Mouse (Mus musculus) forebrain, embryonic 15.5 days (tissue): ENCODE measurements around the gene Wdr24. TPM values are rescaled to one million over a fixed set of nuclear protein-coding genes. Genes with fewer than 3 reads are reported as not detected.
"Not testable (repeated sequence)": the region's sequence is repeated elsewhere in the genome, so short reads cannot be mapped to it uniquely, and the experiment has no call there.

Source experiments
- ATAC-seq: fragments of 200-750 bp; cut with Nextera tagmentation; replicated peaks from 2 replicates; pipeline ENCODE4 v1.8.0; 2017; ENCODE audit warnings: mild to moderate bottlenecking, moderate TSS enrichment, moderate library complexity
- H3K27ac ChIP-seq: fragments of 300-500 bp; sonication (generic); replicated peaks from 2 replicates; pipeline ENCODE4 v1.5.1; 2015; ENCODE audit warnings: mild to moderate bottlenecking, inconsistent platforms
- H3K27me3 ChIP-seq: fragments of 300-500 bp; sonication (generic); 2 replicates; pipeline ENCODE4 v1.6.1; 2015; ENCODE audit warnings: inconsistent platforms
- H3K36me3 ChIP-seq: fragments of 300-500 bp; sonication (generic); 2 replicates; pipeline ENCODE4 v1.6.1; 2015; ENCODE audit warnings: mild to moderate bottlenecking, inconsistent platforms
- H3K4me1 ChIP-seq: fragments of 300-500 bp; sonication (generic); 2 replicates; pipeline ENCODE4 v1.6.1; 2015; ENCODE audit warnings: inconsistent platforms
- H3K4me2 ChIP-seq: fragments of 300-500 bp; sonication (generic); replicated peaks from 2 replicates; pipeline ENCODE4 v1.6.1; 2015; ENCODE audit warnings: mild to moderate bottlenecking, inconsistent platforms
- H3K4me3 ChIP-seq: fragments of 300-500 bp; sonication (generic); 2 replicates; pipeline ENCODE4 v1.5.1; 2015; ENCODE audit warnings: mild to moderate bottlenecking, inconsistent platforms
- H3K9ac ChIP-seq: fragments of 300-500 bp; sonication (generic); replicated peaks from 2 replicates; pipeline ENCODE4 v1.6.1; 2015; ENCODE audit warnings: mild to moderate bottlenecking, inconsistent platforms
- H3K9me3 ChIP-seq: fragments of 300-500 bp; sonication (generic); 2 replicates; pipeline ENCODE4 v1.6.1; 2016; ENCODE audit warnings: inconsistent platforms
- whole genome bisulfite sequencing: fragments of 180-500 bp; shearing (Covaris S2); methylation state at CpG from one replicate; pipeline ENCODE4 v1.1.7; 2015; ENCODE audit warnings: mixed read lengths; 5-methylcytosine and 5-hydroxymethylcytosine counted together
- polyA plus RNA-seq: library from polyadenylated mRNA; unstranded; fragments of >200 nt; fragmentation: Nextera tagmentation; extraction: Ambion mirVana; gene quantifications from 2 replicates; pipeline ENCODE4 v1.2.1, GENCODE M21; 2015

Wdr24 gene
- polyA plus RNA-seq, 1 experiment from 2014 or later = 34.2 TPM

DNA sequence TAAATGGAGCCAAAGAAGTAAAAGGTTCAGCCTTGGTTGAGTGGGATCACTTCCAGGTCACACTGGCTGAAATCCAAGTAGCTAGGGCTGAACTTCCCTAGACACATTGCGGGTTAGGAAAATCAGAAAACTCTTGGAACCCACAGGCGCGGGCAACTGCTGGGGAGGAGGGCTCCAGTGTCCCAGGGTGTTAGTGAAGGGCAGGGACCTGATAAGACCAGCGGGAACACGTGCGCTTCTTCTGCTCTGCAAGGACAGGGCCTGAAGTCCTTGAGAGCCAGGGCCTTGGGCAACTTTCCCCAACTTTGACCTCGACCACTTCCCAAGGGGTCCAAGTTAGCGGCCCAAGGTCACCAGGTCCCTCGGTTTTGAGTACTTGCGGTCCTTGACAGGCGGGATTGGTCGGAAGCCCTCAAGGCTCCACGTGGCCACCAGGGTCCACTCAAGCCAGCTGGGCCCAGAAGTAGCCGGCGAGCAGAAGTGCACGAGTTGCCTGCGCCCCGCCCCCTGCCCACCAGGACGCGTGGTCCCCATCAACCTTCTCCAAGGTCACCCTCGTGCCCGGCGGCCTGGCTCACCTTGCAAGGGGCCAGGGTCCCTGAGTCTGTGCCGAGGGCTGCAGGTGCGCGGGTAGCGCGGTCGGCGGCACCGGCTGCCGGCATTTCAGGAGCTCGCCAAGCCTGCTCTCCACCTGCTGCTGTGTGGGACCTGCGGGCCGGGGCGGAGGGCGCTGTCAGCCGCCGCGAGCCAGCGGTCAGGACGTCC lies 44.6 kb downstream of the Wdr24 start:
- no peak; the same call in none of the 2 replicates for ATAC-seq
- Histone ChIP-seq H3K4me3 (peak overlapping the region; percentile 67), H3K36me3 (no peaks in the 10 kb centered on the region), H3K4me2 (peak overlapping the region; percentile 100), H3K9ac (peak overlapping the region; percentile 75), H3K27me3 (no peaks in the 10 kb centered on the region), H3K9me3 (no peaks in the 10 kb centered on the region), H3K4me1 (peaks cover 15% of the 10 kb centered on the region), H3K27ac (0 out of 2 replicates have a peak overlapping the region, but pooled peaks have one; percentile 23)
- WGBS = under 1% methylated on average over 40 of the region's 42 CpGs

DNA sequence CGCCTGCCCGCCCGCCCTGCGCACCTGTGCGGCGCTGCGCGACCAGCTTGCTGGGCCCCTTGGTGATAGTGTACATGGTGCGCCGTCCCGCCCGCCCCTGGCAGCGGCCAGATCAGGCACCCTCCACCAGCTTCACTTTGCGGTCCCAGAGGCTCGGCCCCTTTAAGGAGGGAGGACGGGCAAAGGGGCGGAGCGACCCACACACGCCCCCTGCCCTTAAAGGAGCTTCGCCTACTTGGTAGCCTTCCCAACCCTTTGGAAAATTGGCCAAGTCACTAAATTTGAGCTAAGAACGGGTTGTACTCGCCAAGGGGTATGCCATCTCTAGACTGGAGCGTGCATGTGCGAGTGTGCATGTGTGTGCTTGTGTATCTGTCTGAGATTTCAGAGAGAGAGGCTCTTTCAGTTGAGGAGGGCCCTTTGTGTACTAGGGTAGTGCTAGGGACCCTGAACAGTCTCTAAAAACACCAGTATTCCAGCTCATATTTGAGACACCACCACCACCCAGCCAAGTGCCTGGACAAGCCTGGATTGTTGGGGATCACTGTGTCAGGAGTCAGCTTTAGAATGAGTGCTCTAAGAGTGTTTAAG lies 45.3 kb downstream of the Wdr24 start, which contains the start of gene Mcrip2:
Mcrip2 (minus strand) TSS at position 164 of the 591 bp plus-strand sequence.
- Histone ChIP-seq H3K36me3 (no peaks in the 10 kb centered on the region), H3K27me3 (no peaks in the 10 kb centered on the region), H3K9me3 (no peaks in the 10 kb centered on the region), H3K4me2 (peak within 1 kb of the TSS; percentile 100), H3K9ac (peak within 1 kb of the TSS; percentile 75), H3K4me1 (peaks cover 15% of the 10 kb centered on the region), H3K27ac (peak within 1 kb of the TSS; percentile 81), H3K4me3 (peak within 1 kb of the TSS; percentile 67)
- peak; percentile 89 for ATAC-seq
- 0% methylated on average over 24 of the region's 24 CpGs for WGBS

DNA sequence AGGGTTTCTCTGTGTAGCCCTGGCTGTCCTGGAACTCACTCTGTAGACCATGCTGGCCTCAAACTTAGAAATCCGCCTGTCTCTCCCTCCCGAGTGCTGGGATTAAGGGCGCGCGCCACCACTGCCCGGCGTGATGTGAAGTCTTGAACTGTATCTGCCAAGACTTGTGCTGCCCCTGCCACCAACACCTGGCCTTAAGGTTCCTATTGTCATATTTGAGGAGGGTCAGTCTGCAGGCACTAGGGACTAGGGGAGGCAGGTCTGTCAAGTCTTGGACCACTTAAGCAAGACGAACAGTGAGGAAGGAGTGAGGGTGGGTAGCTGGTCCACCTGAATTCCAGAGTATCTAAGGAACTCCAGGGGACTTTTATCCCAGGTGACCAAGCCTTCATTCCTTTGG lies 46.1 kb downstream of the Wdr24 start:
- no peak for ATAC-seq
- Histone ChIP-seq H3K4me1 (peaks cover 23% of the 10 kb centered on the region), H3K4me2 (no peak overlapping the region), H3K27me3 (no peaks in the 10 kb centered on the region), H3K9ac (no peak overlapping the region), H3K36me3 (no peaks in the 10 kb centered on the region), H3K27ac (no peak overlapping the region), H3K9me3 (no peaks in the 10 kb centered on the region), H3K4me3 (no peak overlapping the region)
- 86% methylated on average over 8 of the region's 8 CpGs for WGBS

DNA sequence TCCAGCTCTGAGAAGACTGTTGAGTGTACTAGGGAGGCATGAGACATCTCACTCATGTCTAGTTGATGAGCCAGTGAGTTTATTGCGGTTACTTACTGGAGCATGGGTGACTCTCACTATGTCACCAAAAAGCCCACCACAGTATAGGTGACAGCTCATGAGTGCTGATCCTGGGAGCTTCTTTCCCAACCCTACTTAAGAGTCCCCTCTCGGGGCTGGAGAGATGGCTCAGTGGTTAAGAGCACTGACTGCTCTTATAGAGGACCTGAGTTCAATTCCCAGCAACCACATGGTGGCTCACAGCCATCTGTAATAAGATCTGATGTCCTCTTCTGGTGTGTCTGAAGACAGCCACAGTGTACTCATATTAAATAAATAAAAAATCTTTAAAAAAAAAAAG lies 46.5 kb downstream of the Wdr24 start:
- H3K27me3 ChIP-seq = no peaks in the 10 kb centered on the region
- ATAC-seq = no peak
- H3K4me2 ChIP-seq = no peak overlapping the region
- H3K9ac ChIP-seq = no peak overlapping the region
- H3K27ac ChIP-seq = no peak overlapping the region
- no peaks in the 10 kb centered on the region for H3K36me3 ChIP-seq
- H3K4me3 ChIP-seq = no peak overlapping the region
- no peaks in the 10 kb centered on the region for H3K9me3 ChIP-seq
- peaks cover 25% of the 10 kb centered on the region for H3K4me1 ChIP-seq
- WGBS = 93% methylated on average over 2 of the region's 2 CpGs

DNA sequence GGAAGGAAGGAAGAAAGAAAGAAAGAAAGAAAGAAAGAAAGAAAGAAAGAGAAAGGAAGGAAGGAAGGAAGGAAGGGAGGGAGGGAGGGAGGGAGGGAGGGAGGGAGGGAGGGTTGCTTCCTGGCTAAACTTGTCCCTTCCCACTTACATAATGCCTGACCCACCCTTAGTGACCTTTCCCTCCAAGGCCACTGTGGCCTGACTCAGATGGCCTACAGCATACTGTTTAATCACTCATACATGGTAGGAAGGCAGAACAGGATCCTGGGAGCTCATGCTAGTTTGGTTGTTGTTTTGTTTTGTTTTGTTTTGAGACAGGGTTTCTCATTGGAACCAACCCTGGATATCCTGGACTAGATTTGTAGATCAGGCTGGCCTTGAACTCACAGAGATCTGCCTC lies 48.1 kb downstream of the Wdr24 start:
- H3K27me3 ChIP-seq, H3K27ac ChIP-seq, H3K9me3 ChIP-seq, H3K4me3 ChIP-seq, H3K36me3 ChIP-seq, H3K9ac ChIP-seq, ATAC-seq, H3K4me2 ChIP-seq: not testable (repeated sequence)
- H3K4me1 ChIP-seq = peaks cover 34% of the 10 kb centered on the region

DNA sequence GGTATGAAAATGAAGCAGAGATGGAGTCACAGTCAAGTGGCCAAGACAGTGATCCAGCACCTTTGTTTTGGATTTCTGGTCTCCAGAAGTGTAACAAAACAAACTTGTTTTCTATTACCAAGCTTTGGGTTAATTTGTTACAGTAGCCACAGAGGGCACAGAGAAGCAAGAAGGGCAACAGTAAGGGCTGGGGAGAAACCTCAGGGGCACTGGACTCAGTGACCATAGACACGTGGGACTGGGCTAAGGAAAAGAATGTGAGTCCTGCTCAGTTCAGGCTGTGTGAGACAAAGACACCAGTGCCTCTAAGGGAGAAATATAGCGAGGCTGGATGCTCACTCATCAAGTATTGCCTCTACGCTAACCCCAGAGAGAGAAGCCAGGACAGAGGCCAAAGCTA lies 49.2 kb downstream of the Wdr24 start:
- 83% methylated on average over 3 of the region's 3 CpGs for WGBS

DNA sequence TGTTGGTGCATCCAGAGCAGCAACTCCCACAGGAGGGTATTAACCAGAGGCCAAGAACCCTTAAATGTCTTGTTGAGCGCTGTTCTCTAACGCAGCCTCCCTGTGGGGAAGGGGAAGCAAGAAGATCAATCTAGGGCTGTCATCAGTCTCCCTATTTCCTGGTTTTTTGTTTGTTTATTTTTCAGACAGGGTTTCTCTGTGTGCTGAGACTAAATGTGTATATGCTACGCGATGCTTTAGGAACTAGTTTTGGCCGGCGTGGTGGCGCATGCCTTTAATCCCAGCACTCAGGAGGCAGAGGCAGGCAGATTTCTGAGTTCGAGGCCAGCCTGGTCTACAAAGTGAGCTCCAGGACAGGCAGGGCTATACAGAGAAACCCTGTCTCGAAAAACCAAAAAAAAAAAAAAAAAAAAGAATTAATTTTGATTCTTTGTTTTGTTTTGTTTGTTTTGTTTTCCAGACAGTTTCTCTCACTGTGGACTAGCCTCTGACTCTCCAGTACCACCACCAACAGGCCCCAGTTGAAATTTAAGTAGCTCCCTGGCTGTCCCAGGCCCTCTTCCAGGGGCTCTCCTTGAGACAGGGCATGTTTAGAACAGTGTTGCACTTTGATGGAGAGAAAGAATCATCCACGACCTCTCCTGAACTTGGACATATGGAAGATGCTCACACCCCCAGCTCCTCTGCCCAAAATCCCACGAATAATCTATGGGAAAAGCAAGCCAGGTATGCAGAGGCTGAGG lies 50.1 kb downstream of the Wdr24 start:
- peak overlapping the region; percentile 94 for H3K27ac ChIP-seq

More for the DNA sequence above, 49.2 kb downstream of the Wdr24 start:
- peaks cover 37% of the 10 kb centered on the region for H3K4me1 ChIP-seq
- no peaks in the 10 kb centered on the region for H3K9me3 ChIP-seq
- peaks cover 1% of the 10 kb centered on the region; the same call in 1 of the 2 replicates for H3K36me3 ChIP-seq
- H3K27me3 ChIP-seq = no peaks in the 10 kb centered on the region
- H3K27ac ChIP-seq = no peak overlapping the region
- ATAC-seq = no peak
- no peak overlapping the region for H3K4me3 ChIP-seq
- H3K4me2 ChIP-seq = no peak overlapping the region
- H3K9ac ChIP-seq = no peak overlapping the region

DNA sequence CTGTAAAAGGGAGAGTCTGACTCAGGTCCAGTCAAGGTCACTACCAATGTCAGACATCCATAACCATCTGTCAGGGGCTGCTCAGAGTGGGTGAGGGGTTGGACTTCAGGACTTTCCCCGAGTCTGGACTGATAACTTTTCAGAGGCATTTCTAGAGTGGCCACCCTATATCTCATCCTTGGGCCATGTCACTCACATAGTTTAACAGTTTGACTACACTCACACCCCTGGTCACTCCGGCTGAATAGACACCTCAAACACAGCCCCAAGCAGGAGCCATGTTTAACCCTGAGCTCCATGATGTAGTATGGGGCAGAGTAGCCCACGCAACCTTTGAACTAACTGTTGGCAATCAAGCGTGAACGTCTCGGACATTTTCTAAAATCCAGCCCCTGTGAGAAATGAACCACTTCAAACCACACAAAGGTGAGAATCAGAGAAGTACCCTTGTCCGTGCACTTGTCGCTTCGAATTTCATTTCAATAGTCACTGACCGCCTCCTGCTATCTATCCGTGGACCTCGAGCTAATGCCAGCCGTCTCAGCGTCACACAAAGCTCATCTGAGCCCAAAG lies 50.8 kb downstream of the Wdr24 start:
- Histone ChIP-seq H3K27ac (peak overlapping the region; percentile 94), H3K4me3 (peak overlapping the region; percentile 75), H3K9me3 (no peaks in the 10 kb centered on the region), H3K9ac (peak overlapping the region; percentile 55), H3K36me3 (peaks cover 15% of the 10 kb centered on the region), H3K27me3 (no peaks in the 10 kb centered on the region), H3K4me1 (peaks cover 27% of the 10 kb centered on the region), H3K4me2 (peak overlapping the region; percentile 97)
- WGBS = 7% methylated on average over 14 of the region's 14 CpGs
- ATAC-seq = 0 out of 2 replicates have a peak, but pooled peaks have one; percentile 13

More for the DNA sequence above, 50.1 kb downstream of the Wdr24 start:
- 84% methylated on average over 11 of the region's 11 CpGs for WGBS
- Histone ChIP-seq H3K9me3 (no peaks in the 10 kb centered on the region), H3K4me3 (peak overlapping the region; percentile 75), H3K4me1 (peaks cover 33% of the 10 kb centered on the region), H3K9ac (peak overlapping the region; percentile 55), H3K27me3 (no peaks in the 10 kb centered on the region), H3K4me2 (peak overlapping the region; percentile 97), H3K36me3 (peaks cover 10% of the 10 kb centered on the region)
- ATAC-seq = no peak

DNA sequence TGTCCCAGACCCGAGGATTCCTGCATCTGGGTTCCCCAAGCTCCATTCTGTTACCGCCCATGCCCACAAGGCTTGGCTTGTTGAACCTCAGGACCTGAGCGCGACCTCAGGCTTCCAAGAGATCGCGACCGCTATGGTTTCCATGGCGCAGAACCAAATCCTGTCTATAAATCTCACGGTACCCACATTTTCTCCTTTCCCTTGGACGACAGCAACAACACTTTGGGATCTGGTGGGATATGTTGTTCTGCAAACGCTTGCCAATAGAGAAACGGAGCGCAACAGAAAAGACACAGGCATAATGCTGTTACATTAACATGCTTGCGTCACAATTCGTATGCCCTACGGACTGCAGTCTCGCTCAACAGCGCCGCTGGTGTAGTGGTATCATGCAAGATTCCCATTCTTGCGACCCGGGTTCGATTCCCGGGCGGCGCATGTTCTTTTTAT lies 51.3 kb downstream of the Wdr24 start, which contains the start of gene Mettl26:
Mettl26 (plus strand) TSS at position 354 of the 450 bp plus-strand sequence.
- Histone ChIP-seq H3K9me3 (no peaks in the 10 kb centered on the region), H3K4me2 (peak within 1 kb of the TSS; percentile 97), H3K36me3 (peaks cover 20% of the 10 kb centered on the region), H3K4me1 (peaks cover 27% of the 10 kb centered on the region), H3K4me3 (peak within 1 kb of the TSS; percentile 75), H3K9ac (peak within 1 kb of the TSS; percentile 85), H3K27me3 (no peaks in the 10 kb centered on the region), H3K27ac (peak within 1 kb of the TSS; percentile 94)
- ATAC-seq = peak; percentile 77
- WGBS = under 1% methylated on average over 25 of the region's 25 CpGs

DNA sequence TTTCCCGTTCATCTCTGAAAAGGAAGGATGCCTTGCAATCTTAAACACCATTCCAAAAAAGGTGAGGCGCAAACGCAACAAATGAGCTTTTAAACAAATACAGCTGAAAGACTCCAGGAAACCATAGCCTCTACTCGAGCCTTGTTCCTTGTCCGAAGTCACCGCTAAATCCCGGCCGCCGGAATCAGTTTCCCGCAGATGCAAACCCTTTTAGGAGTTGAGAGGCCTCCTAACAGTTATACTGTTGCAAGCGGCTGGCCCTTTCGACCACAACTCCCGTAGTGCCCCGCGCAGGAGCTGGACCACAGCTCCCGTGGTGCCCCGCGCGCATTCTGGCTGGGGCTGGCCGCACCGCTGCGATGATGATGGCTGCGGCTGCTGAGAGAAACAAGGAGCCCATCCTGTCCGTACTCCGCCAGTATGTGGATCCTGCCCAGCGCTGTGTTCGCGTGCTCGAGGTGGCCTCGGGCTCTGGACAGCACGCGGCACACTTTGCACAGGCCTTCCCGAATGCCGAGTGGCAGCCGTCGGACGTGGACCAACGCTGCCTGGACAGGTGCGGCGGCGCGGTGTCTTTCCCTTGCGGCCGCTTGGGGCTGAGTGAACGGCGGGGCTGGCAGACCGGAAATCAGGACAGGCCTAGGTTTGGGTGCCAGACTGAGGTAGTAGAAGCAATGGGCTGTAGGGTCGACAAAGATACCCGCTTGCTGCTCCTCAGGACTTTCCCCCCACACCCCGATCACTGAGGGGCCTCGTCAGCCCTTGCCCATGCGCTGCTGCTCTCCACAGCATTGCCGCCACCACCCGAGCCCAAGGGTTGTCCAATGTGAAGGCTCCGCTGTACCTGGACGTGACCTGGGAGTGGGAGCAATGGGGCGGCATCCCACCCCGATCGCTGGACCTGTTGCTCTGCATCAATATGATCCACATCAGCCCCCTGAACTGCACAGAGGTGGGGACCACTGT lies 52.0 kb downstream of the Wdr24 start:
- Histone ChIP-seq H3K4me2 (peak overlapping the region; percentile 97), H3K36me3 (peaks cover 20% of the 10 kb centered on the region), H3K27ac (peak overlapping the region; percentile 94), H3K9ac (peak overlapping the region; percentile 85), H3K4me3 (peak overlapping the region; percentile 75), H3K4me1 (peaks cover 32% of the 10 kb centered on the region), H3K9me3 (no peaks in the 10 kb centered on the region), H3K27me3 (no peaks in the 10 kb centered on the region)
- peak; percentile 93 for ATAC-seq
- WGBS = under 1% methylated on average over 59 of the region's 59 CpGs
